Mouse (Mus musculus) kidney, embryonic 16.5 days (tissue): ENCODE measurements around the gene Arhgef6. TPM values are rescaled to one million over a fixed set of nuclear protein-coding genes. Genes with fewer than 3 reads are reported as not detected.

ENCODE experiments used
- ATAC-seq: fragments of 200-750 bp; cut with Nextera tagmentation; 2 replicates; pipeline ENCODE4 v1.8.0; 2017; ENCODE audit warnings: moderate TSS enrichment; ENCODE audit not compliant: low FRiP score, low TSS enrichment
- H3K27ac ChIP-seq: fragments of 300-500 bp; sonication (generic); 2 replicates; pipeline ENCODE4 v1.5.1; 2014; ENCODE audit warnings: low read length
- H3K27me3 ChIP-seq: fragments of 300-500 bp; sonication (generic); 2 replicates; pipeline ENCODE4 v1.6.1; 2014; ENCODE audit warnings: low read length, control low read depth, mixed read lengths; ENCODE audit not compliant: insufficient read depth
- H3K36me3 ChIP-seq: fragments of 300-500 bp; sonication (generic); 2 replicates; pipeline ENCODE4 v1.6.1; 2014; ENCODE audit warnings: low read length, control low read depth, mixed read lengths; ENCODE audit not compliant: insufficient read depth
- H3K4me1 ChIP-seq: fragments of 300-500 bp; sonication (generic); 2 replicates; pipeline ENCODE4 v1.6.1; 2014; ENCODE audit warnings: low read length, control low read depth, mixed read lengths; ENCODE audit not compliant: insufficient read depth
- H3K4me2 ChIP-seq: fragments of 300-500 bp; sonication (generic); replicated peaks from 2 replicates; pipeline ENCODE4 v1.6.1; 2014; ENCODE audit warnings: low read depth, low read length
- H3K4me3 ChIP-seq: fragments of 300-500 bp; sonication (generic); 2 replicates; pipeline ENCODE4 v1.5.1; 2014; ENCODE audit warnings: mild to moderate bottlenecking, low read length
- H3K9ac ChIP-seq: fragments of 300-500 bp; sonication (generic); replicated peaks from 2 replicates; pipeline ENCODE4 v1.6.1; 2014; ENCODE audit warnings: low read length
- H3K9me3 ChIP-seq: fragments of 300-500 bp; sonication (generic); 2 replicates; pipeline ENCODE4 v1.6.1; 2016; ENCODE audit warnings: low read length, control low read depth
- WGBS: fragments of 180-500 bp; shearing (Covaris S2); extraction: QIAGEN DNeasy Blood & Tissue Kit; methylation state at CpG from one replicate; pipeline ENCODE4 v1.1.7; 2014; 5-methylcytosine and 5-hydroxymethylcytosine counted together
- polyA plus RNA-seq: library from polyadenylated mRNA; unstranded; fragments of >200 nt; fragmentation: Nextera tagmentation; extraction: Ambion mirVana; gene quantifications from 2 replicates; pipeline ENCODE4 v1.2.1, GENCODE M21; 2015

The Arhgef6 gene
- polyA plus RNA-seq, 1 experiment from 2014 or later = 3.9 TPM

- 93% methylated on average over 3 of the region's 3 CpGs for WGBS
- Histone ChIP-seq H3K27ac (no peak overlapping the region), H3K4me2 (no peak overlapping the region)
Measured at GRCm38 (mm10) chrX:57212862-57213261, 125.7 kb downstream of the Arhgef6 start.

GRCm38 (mm10) chrX:57211876-57212275 is 126.7 kb downstream of the Arhgef6 start, which contains the start of gene Cd40lg:
Gene Cd40lg, plus strand, starts transcription at chrX:57212143.
- no peak for ATAC-seq
- Histone ChIP-seq H3K4me2 (no peak within 1 kb of the TSS), H3K4me1 (no peaks in the 10 kb centered on the region), H3K9ac (no peak within 1 kb of the TSS), H3K4me3 (no peak within 1 kb of the TSS), H3K9me3 (no peaks in the 10 kb centered on the region), H3K36me3 (no peaks in the 10 kb centered on the region), H3K27me3 (no peaks in the 10 kb centered on the region), H3K27ac (no peak within 1 kb of the TSS)
- WGBS = 90% methylated on average over 9 of the region's 9 CpGs

More at GRCm38 (mm10) chrX:57212862-57213261, 125.7 kb downstream of the Arhgef6 start:
- Histone ChIP-seq H3K9ac (no peak overlapping the region), H3K4me1 (no peaks in the 10 kb centered on the region), H3K27me3 (no peaks in the 10 kb centered on the region), H3K4me3 (no peak overlapping the region), H3K9me3 (no peaks in the 10 kb centered on the region), H3K36me3 (no peaks in the 10 kb centered on the region)
- no peak for ATAC-seq

GRCm38 (mm10) chrX:57210591-57210990 is 127.9 kb downstream of the Arhgef6 start:
- H3K36me3 ChIP-seq = no peaks in the 10 kb centered on the region
- no peak overlapping the region for H3K9ac ChIP-seq
- H3K4me1 ChIP-seq = no peaks in the 10 kb centered on the region
- ATAC-seq = no peak
- H3K9me3 ChIP-seq = no peaks in the 10 kb centered on the region
- no peak overlapping the region for H3K4me2 ChIP-seq
- no peaks in the 10 kb centered on the region for H3K27me3 ChIP-seq
- WGBS = 75% methylated on average over 1 of the region's 1 CpGs
- no peak overlapping the region for H3K27ac ChIP-seq
- H3K4me3 ChIP-seq = no peak overlapping the region

- no peak for ATAC-seq
- Histone ChIP-seq H3K4me3 (no peak overlapping the region), H3K27me3 (no peaks in the 10 kb centered on the region), H3K9me3 (no peaks in the 10 kb centered on the region), H3K4me2 (no peak overlapping the region), H3K27ac (no peak overlapping the region), H3K9ac (no peak overlapping the region), H3K4me1 (no peaks in the 10 kb centered on the region), H3K36me3 (no peaks in the 10 kb centered on the region)
- 69% methylated on average over 2 of the region's 2 CpGs for WGBS
Measured at GRCm38 (mm10) chrX:57200397-57200796, 138.1 kb downstream of the Arhgef6 start.

- Histone ChIP-seq H3K9ac (no peak overlapping the region), H3K4me3 (no peak overlapping the region), H3K27me3 (no peaks in the 10 kb centered on the region), H3K4me1 (no peaks in the 10 kb centered on the region), H3K9me3 (no peaks in the 10 kb centered on the region), H3K4me2 (no peak overlapping the region), H3K36me3 (no peaks in the 10 kb centered on the region), H3K27ac (no peak overlapping the region)
- no peak for ATAC-seq
- 32% methylated on average over 2 of the region's 2 CpGs for WGBS
Measured at GRCm38 (mm10) chrX:57198036-57198435, 140.5 kb downstream of the Arhgef6 start.

- WGBS = 73% methylated on average over 9 of the region's 9 CpGs
Measured at GRCm38 (mm10) chrX:57196319-57196718, 142.2 kb downstream of the Arhgef6 start.

GRCm38 (mm10) chrX:57189335-57189734 is 149.2 kb downstream of the Arhgef6 start:
- H3K27me3 ChIP-seq = no peaks in the 10 kb centered on the region
- H3K9ac ChIP-seq = no peak overlapping the region
- no peak for ATAC-seq
- H3K27ac ChIP-seq = no peak overlapping the region
- 80% methylated on average over 5 of the region's 5 CpGs for WGBS
- no peak overlapping the region for H3K4me3 ChIP-seq
- no peaks in the 10 kb centered on the region for H3K36me3 ChIP-seq
- H3K9me3 ChIP-seq = no peaks in the 10 kb centered on the region
- no peaks in the 10 kb centered on the region for H3K4me1 ChIP-seq
- no peak overlapping the region for H3K4me2 ChIP-seq

More at GRCm38 (mm10) chrX:57196319-57196718, 142.2 kb downstream of the Arhgef6 start:
- Histone ChIP-seq H3K4me2 (no peak overlapping the region), H3K4me3 (no peak overlapping the region), H3K27me3 (no peaks in the 10 kb centered on the region), H3K9ac (no peak overlapping the region), H3K4me1 (no peaks in the 10 kb centered on the region), H3K27ac (no peak overlapping the region), H3K9me3 (no peaks in the 10 kb centered on the region), H3K36me3 (no peaks in the 10 kb centered on the region)
- ATAC-seq = no peak

- no peak for ATAC-seq
- no peaks in the 10 kb centered on the region for H3K36me3 ChIP-seq
Measured at GRCm38 (mm10) chrX:57187301-57187700, 151.2 kb downstream of the Arhgef6 start.

GRCm38 (mm10) chrX:57183359-57183758 is 155.2 kb downstream of the Arhgef6 start:
- WGBS = 87% methylated on average over 3 of the region's 3 CpGs
- H3K4me2 ChIP-seq = no peak overlapping the region
- H3K36me3 ChIP-seq = no peaks in the 10 kb centered on the region
- no peaks in the 10 kb centered on the region for H3K9me3 ChIP-seq
- H3K4me1 ChIP-seq = no peaks in the 10 kb centered on the region
- no peaks in the 10 kb centered on the region; the same call in 1 of the 2 replicates for H3K27me3 ChIP-seq
- no peak overlapping the region for H3K27ac ChIP-seq
- ATAC-seq = no peak
- H3K4me3 ChIP-seq = no peak overlapping the region
- no peak overlapping the region for H3K9ac ChIP-seq

More at GRCm38 (mm10) chrX:57187301-57187700, 151.2 kb downstream of the Arhgef6 start:
- Histone ChIP-seq H3K27ac (no peak overlapping the region), H3K4me1 (no peaks in the 10 kb centered on the region), H3K9me3 (no peaks in the 10 kb centered on the region), H3K27me3 (no peaks in the 10 kb centered on the region), H3K9ac (no peak overlapping the region), H3K4me2 (no peak overlapping the region), H3K4me3 (no peak overlapping the region)
- 75% methylated on average over 8 of the region's 8 CpGs for WGBS

- no peak for ATAC-seq
- Histone ChIP-seq H3K4me3 (no peak overlapping the region), H3K36me3 (no peaks in the 10 kb centered on the region), H3K27ac (no peak overlapping the region), H3K4me1 (no peaks in the 10 kb centered on the region), H3K9me3 (no peaks in the 10 kb centered on the region), H3K27me3 (no peaks in the 10 kb centered on the region; the same call in 1 of the 2 replicates), H3K9ac (no peak overlapping the region), H3K4me2 (no peak overlapping the region)
- 75% methylated on average over 2 of the region's 2 CpGs for WGBS
Measured at GRCm38 (mm10) chrX:57182470-57182869, 156.1 kb downstream of the Arhgef6 start.
